Mouse (Mus musculus) forelimb bud, embryonic 11.5 days (tissue): ENCODE data around the gene Rnh1.
A peak's percentile ranks its signal among the peaks of the same experiment; 100 is the strongest.

ENCODE experiments used
- DNase-seq: peaks from one replicate; pipeline ENCODE4 v3.0.0-alpha.2; 2012; ENCODE audit warnings: low read depth, low spot score

Gene Rnh1

DNA sequence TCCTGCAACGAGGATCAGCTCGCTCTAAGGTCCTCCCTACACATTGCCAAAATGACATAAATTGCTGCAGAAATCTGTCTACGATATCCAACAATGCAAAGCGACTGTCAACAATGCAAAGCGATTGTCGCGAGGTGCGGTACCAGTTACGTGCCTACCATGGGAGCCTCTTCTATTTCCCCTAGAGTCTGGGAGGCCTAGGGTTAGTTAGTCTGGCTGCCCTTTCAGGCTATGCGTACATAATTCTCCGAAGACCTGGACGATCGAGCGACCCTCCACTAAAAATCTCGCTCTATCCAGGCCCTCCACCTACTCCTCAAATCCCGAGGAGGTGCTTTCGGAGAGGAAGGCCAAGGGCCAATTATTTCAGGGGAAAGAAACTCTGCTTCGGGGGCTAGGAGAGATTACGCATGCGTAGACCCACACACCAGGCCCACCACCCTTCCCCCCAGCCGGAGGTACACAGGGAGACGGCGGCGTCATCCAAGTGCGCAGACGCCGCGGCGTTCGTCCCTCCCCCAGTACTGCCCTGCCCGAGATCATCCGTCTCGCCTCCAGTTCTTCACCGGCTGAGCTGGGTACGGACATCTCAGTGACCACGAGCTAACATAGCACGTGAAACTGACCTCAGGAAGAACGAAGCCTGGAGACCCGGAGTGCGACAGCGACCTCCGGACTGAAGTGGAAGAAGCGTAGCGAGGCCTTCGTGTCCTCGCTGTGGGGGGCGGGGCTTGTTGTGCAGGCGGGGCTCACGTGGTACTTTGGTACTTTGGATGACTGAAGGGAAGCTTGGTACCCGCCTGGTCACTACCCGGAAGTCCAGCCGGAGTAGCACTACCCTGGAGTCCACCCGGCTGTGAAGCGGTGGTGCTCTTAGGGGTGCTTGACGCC lies at the start of gene Rnh1:
Gene Rnh1 (minus strand): TSS at position 742 of the 891 bp plus-strand sequence.
- DNase-seq: peak; percentile 97

DNA sequence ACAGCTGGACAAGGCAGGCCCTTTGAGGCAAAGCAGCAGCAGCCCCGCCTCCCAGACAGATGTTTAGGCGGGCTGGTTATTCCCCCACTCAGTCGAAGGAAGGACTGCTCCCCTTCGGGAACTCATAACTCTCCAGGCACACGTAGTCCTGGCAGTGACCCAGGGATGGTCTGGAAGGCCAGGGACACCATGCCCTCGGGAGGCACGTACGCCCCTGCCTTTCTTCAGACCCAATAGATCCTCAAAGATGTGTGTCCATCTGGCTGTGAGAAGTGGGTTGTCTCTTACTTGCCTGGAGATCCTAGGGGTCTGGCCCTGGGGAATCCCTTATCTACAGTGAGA lies 49.4 kb upstream of the Rnh1 start:
- DNase-seq: no peak

DNA sequence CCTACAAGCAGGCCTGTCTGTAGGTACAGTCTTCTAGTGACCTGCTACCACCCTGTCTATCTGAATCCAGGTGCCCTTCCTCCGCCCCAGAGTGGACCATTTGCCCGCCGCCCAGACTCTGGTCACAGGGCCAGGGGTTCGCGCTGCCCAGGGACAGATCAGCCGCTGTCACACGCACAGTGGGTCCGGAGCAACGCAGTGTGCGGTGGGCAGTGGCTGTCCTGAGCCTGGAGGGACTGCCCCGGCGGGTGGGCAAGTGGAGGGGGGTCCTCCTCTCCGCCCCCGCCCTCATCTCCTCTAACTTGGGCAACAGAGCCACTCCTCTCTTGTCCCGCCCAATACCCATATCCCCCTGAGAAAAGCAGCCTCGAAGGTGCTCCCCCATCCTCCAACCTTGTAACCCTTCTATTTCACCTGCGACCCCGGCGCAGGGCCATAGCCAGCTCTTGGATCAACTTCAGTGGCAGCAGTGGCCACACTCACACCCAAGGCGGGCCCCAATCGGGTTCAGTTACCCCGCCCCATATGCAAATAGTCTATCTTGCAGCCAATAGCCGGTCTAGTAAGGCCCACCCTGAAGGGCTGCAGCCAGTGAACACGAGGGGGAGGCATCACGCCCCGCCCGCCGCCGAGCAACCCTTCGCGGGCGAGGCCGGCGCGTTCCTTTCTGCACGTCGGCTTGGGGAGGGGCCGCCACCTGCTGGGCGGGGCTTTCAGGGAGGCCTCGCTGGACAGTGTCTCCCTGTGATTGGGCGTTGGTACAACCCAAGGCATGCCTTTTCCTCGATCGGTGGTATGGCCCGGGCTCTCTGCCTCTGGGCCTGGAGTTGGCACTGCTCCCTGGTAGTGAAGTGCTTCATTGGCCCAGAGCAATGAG lies 48.8 kb upstream of the Rnh1 start:
- DNase-seq: peak; percentile 96

DNA sequence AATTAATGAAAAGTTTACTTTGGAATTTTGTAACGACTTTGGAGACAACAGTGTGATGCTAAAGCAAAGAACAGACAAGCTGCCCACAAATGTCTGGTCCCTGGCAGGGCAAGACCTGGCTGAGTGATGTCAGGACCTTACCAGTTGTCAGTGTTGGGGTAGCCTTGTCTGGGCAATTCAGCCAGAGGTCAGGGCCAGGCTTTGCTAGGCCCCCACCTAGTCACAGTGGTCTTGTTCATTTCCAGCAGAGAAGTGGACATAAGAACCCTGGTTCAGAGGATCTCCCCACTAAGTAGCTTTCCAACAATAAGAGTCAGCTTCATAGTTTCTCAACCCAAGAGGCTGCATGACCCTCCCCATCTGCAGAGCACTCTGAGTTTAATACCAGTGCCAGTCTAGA lies 47.7 kb upstream of the Rnh1 start:
- DNase-seq: no peak

DNA sequence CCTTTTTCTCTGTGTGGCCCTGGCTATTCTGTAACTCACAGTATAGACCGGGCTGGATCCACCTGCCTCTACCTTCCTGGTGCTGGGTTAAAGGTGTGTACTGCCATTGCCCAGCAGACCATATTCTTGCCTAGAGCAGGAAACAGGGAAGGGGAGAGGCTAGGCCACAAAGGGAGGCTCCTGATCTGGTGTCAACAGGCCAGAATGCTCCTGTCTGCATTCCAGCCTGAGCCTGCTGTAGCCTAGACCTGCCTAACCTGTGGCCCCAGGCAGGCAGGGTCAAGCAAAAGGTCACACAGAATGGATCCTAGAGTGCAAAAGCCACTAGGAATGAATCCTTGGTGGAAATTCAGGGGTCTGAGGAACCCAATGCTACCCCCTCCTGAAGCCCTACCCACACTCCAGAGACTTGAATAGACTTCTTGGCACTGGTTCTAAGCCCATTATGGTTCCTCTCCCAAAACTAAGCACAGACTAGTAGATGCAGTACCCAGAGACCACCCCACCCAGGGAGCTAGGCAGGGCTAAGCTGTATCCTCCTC lies 47.0 kb upstream of the Rnh1 start:
- no peak for DNase-seq

DNA sequence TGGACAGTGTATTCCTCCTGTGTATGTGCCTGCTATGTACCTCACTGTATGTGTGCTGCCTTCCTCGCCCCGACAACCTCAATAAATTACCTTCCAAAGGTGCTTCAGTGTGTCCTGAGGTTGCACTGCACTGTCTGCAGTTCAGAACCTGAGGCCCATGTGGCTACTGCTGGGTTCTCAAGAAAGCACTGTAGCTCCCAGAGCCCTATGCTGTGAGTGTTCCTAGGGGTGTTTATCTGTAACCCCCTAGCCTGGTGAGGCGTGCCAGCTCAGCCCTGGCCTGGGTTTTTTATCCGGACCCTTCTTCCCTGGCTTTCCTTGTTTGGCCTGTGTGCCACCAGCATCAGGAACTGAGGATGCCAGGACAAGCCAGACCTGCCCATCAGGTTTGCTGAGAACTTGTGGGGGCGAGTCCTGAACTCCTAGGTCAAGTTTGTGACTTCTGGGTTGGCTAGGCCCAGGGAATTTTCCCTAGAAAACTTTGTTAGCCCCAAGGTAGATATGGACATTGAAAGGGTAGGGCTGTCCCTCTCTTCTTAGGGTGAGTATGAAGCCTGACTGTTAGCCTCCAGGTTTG lies 46.0 kb upstream of the Rnh1 start:
- DNase-seq: no peak

DNA sequence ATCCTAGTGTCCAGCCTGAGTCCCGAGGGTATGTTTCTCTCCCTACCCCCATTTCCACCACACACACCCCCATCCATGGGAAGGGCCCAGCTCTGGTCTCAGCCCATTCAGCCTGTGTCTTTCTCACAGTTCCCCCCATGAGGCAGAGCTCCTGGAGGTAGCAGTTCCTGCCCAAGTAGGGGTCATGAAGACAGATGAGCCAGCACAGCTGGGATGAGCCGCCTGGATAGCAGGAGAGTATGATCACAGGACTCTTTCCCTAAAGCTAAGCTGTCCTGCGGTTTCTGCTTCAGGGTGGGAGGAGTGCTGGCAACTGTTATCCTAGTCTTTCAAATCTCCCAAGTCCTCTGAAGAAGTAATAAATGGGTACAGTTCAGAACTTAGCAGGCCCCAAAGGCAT lies 45.5 kb upstream of the Rnh1 start:
- no peak for DNase-seq

DNA sequence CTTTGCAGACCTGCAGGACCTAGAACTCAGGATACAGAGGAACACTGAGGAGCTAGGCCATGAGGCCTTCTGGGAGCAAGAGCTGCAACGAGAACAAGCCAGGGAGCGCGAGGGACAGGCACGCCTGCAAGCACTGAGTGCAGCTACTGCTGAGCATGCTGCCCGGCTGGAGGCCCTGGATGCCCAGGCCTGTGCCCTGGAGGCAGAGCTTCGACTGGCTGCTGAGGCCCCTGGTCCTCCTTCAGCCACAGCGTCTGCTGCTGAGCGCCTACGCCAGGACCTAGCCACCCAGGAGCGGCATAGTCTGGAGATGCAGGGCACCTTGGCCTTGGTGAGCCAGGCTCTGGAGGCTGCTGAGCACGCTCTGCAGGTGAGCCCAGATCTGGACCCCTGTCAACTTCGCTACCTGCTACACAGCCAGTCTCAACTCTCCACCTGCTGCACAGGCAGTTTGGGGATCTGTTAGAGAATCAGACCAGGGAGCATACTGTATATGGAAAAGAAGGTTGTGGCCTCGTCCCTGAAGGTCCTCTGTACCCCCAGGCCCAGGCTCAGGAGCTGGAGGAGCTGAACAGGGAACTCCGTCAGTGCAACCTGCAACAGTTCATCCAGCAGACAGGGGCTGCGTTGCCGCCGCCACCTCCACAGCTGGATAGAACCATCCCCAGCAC lies 44.8 kb upstream of the Rnh1 start:
- no peak for DNase-seq

DNA sequence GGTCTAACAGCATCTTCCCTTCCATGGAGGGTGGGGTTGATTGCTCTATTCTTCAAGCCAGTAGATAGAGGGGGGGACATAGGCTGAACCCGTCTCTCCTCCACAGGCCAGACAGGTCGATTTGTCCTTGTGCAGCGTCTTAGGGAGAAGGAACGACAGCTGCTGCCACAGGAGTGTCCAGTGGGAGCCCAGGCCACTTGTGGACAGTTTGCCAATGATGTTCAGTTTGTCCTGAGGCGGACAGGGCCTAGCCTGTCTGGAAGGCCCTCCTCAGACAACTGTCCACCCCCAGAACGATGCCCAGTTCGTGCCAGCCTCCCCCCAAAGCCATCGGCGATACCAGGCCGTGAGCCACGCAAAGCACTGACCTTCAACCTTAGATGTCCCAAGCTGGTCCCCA lies 44.2 kb upstream of the Rnh1 start:
- no peak for DNase-seq

DNA sequence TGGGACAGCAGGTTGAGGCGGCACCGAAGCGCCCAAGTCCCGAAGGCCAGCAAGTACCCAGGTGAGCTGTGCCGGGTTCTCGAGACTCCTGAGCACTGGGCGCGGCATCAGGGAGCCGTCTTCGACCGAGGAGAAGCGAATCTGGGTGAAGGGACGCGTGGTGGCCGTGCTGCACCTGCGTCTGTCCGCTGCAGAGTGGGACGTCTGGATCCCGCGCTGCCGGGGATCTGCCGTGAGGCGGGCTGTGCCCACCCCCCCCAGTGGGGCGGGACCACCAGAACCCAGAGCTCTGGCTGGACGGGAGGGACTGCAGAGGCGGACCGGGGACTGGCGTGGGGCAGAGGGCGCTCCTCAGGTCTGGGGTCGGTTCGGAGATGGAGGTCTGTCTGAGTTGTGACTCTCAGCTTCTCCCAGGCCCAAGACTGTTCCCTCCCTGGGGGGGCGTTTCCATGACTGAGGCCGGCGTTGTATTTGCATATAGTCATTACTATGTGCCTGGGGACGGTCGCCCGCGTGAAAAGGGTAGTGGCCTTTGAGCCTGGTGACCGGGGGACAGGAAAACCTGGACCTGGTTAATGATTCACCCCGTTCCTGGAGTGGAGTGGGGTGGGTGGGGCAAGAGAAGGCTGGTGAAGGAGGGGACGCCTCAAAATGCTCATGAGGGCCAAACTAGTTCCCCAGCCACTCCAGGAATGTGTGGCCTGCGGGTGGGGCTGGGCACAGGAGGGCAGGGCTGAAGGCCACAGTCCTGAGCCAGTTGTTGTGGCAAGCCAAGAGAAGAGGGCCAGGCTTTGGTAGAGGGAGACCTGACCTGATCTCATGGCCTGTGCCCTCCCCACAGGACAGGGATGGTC lies 43.5 kb upstream of the Rnh1 start:
- no peak for DNase-seq

DNA sequence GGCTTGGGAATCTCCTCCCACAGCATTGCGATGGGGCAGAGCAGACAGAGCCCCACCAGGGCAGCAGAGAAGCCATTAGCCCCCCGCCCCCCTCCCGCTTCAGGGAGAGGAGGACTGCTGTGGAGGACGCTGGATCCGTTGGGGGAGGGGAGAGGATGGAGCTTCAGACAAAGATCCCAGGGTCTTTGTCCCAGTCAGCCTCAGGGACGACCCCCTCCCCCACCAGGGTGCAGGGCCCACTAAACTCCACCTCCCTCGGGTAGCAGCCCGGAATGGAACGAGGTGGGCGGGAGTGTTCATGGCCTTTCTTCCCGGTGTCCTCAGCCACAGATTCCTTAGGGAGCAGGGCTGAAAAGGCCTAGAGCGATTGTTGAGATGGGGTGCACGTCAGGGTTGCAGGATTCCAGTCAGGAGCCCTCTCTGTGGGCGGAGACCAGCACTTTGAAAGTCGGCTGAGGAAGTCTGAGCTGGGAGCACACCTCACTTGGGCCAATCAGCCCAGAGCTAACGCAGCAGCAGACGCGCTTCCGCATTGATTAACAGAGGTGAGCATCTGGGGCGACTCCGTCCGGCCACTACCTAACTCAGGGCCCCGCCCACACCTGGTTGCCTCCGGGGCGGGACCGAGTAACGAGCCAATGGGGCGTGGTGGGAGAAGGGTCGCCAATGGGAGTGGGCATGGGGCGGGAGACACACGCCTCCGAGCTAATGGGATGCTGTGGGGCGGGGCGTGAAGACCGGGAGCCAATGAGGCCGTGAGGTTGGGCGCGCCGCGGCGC lies 42.6 kb upstream of the Rnh1 start, which contains the start of gene Rassf7:
Gene Rassf7 (plus strand): TSS at position 760 of the 779 bp plus-strand sequence.
- peak; percentile 96 for DNase-seq

DNA sequence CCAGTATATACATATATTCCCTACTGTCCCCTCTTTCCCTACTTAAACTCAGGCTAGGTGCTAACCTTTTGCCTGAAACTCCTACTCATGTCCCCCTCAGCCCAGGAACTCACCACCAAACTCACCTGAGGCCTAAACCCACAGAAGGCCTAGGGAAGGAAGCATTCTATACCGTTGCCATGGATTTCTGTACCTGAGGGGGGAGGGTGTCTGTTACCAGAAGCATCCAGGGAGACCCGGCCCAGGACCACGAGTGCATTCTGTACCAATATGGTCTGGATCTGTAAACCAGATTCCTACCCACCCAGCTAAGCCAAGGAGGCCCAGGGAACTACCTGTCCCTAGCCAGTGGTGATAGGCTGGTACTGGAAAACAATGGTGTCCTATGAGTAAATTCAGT lies 41.7 kb upstream of the Rnh1 start:
- DNase-seq: no peak

DNA sequence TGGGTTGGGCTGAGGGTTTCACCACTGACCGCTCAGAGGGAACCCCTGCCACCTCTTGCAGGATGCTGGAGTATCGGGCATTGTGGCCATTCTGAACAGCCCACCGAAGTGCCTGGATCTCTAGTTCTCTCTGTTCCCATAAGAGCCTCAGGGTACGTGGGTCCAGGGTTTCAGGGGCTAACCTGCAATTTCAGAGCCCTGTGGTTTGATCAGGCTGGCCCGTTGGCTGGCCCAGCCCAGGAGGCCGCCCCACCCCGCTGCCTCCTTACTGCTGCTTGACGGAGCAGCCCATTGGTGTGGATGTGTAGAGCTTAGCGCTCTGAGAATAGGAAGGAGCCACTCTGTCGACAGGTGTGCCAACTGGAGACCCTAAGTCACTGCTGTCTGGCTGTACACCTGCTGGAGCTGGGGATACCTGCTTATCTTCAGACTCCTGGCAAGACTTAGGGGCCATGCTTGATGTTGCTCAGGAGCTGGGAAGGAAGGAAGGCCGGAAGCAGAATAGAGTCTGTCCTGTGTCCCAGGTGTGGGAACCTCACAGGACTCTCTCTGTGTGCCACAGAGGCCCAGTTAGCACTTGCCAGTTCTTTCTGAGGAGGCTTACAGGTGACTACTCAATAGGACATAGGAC lies 41.1 kb upstream of the Rnh1 start, which contains the start of gene Lmntd2:
Gene Lmntd2 (minus strand): TSS at position 476 of the 631 bp plus-strand sequence.
- DNase-seq: no peak

DNA sequence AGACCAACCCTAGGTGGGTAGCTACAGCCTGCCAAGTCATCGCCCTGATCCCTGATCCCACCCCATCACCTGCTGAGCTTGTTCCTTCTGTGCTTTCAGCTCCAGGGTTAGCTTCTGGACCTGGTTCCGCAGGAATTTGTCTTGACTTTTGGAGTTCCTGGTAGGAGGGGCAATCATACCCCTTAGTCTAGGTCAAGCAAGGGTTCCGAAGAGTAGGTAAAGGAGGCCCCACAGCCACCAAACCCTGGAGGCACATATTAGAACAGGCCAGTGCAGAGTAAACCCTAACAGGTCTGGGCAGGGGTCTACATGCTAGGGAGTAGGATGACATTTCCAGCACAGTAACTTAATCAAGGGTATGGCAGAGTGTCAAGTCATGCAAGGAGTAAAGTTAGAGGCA lies 40.5 kb upstream of the Rnh1 start:
- DNase-seq: no peak

DNA sequence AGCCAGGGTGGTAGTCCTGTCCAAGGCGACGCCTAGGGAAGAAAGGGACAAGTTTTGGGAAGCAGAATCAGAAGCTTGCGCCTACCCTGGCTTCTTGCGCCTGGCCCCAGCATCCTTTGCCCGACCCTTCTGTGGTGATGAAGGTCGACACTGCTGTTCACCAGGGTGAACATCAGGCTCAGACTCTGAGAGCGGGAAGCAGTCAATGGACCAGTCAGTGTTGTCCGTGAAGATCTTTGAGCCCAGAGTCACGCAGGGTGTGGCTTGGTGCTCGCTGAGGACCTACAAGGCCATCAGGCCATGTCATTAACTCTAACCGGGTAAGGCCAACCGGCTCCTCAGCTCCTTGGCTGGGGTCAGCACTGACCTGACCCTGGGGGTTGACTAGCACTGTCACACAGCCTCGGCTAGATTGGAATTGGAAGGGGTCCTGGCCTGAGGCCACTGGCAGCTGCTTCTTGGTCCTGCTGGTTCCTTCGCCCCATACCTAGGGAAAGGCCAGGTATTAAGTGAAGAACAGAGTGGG lies 38.0 kb upstream of the Rnh1 start:
- no peak for DNase-seq

DNA sequence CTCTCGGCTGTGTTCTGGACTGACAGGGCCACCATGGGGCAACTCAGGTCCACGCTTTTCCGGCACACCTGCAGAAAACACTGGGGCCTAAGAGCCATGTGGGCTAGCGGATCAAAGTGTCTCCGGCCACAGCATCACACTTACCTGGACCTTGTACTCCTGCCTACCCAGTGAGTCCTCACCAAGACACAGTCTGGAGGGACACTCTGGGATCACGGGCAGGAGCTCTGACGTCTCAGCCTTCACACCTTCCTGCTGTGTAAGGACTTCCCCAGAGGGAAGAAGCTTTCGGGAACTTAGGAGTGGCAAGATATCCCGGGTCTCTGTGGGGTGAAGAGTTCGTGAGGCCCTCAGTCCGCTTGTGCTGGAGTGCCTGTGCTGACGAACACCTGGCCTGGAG lies 37.5 kb upstream of the Rnh1 start:
- DNase-seq: no peak

DNA sequence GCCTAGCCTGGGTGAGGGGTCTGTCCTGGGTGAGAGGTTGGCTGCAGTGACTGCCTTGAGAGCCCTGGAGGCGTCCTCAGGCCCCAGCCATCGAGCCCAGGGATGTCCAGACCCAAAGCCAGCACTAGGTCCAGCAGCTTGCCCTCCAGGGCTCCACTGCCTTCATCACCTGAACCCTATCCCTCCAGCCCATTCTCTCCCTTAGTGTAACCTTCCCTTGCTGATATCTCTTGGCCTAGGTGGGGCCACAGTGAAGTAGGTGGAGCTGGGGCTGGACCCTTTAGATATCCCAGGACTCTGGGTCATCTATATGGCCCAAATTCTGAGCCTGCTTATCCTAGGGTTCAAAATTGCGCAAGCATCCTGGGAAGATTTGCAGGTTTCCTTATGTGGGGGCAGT lies 36.9 kb upstream of the Rnh1 start:
- no peak for DNase-seq

DNA sequence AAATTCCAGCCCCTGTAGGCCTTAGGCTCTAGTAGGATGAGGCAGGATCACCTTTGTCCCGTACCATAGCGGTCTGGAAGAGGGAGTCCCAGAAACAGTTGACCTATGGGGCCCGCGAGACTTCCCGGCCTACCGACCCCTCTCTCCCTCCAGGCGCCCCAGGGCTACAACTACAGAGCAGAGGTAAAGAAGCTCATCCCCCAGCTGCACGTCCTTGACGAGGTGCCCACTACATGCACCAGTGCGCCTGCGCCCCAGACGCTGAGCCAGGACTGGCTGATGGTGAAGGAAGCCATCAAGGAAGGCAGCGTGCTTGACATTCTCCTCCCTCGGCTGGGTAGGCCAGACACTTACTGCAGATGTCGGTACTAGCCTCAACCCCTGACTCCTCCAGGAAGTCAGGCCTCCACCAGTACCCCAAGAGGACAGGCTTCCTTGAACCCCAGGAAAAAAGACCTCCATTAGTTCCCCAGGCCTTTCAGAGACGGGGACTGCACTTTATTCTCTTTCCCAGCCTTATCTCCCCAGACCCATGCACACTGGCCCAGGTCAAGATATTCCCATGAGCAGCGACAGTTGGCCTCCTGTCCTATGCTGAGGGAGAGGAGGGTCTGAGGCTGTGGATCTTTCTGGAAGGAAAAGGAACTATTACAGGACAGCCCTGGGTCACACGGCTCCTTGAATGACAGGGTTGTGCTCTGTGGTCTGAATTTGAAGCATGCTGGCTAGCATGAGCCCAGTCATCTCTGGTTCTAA lies 33.7 kb upstream of the Rnh1 start:
- no peak for DNase-seq
